In genomic region chr19:7140856-7141421, GRCm38 (mm10) we compare ENCODE assay signal across 13 mouse cellular contexts. TPM values are rescaled to one million over a fixed set of nuclear protein-coding genes. Genes with fewer than 3 reads are reported as not detected.
DNase-seq lines count a peak whose midpoint lies in the region; ATAC-seq lines count a peak whose summit lies in the region.
"Had no signal": no experiment of that assay in that cellular context is flagged by ENCODE, and none has a peak within 500 bp of the region (broad histone marks: within the 10 kb centered on the region; RNA-seq: fewer than 3 reads in every experiment).

No protein-coding gene starts in this region.

- peak overlapping the region; percentile 29; the same call in 1 of the 2 replicates for H3K9ac ChIP-seq in forebrain, embryonic 14.5 days (ENCODE audit: low read length)
- peak overlapping the region; percentile 3; the same call in 1 of the 2 replicates for H3K9ac ChIP-seq in midbrain, embryonic 12.5 days (replicated peaks)
- H3K9ac ChIP-seq: limb, embryonic 13.5 days had no signal

- H3K4me2 ChIP-seq in forebrain, embryonic 14.5 days (ENCODE audit: low read length), result no peak overlapping the region
- peak overlapping the region; percentile 1; the same call in 1 of the 2 replicates for H3K4me2 ChIP-seq in midbrain, embryonic 12.5 days (replicated peaks)
- H3K4me2 ChIP-seq: limb, embryonic 13.5 days had no signal

- peaks cover 62% of the 10 kb centered on the region for H3K4me1 ChIP-seq in heart, embryonic 10.5 days
- peaks cover 69% of the 10 kb centered on the region for H3K4me1 ChIP-seq in forebrain, embryonic 14.5 days (ENCODE audit: control insufficient read depth, insufficient read depth, low read length)
- peaks cover 84% of the 10 kb centered on the region for H3K4me1 ChIP-seq in midbrain, embryonic 12.5 days

- peak overlapping the region; percentile 42; the same call in 1 of the 2 replicates for H3K27ac ChIP-seq in heart, embryonic 10.5 days
- peak overlapping the region; percentile 81 for H3K27ac ChIP-seq in forebrain, embryonic 14.5 days (ENCODE audit: low read depth, low read length)
- peak overlapping the region; percentile 78 for H3K27ac ChIP-seq in midbrain, embryonic 12.5 days (replicated peaks)
- H3K27ac ChIP-seq: kidney, postnatal 0 days had no signal

- no peaks in the 10 kb centered on the region for H3K9me3 ChIP-seq in heart, embryonic 10.5 days
- H3K9me3 ChIP-seq in forebrain, embryonic 14.5 days (replicated peaks; ENCODE audit: control insufficient read depth, low read length), result no peaks in the 10 kb centered on the region
- no peaks in the 10 kb centered on the region for H3K9me3 ChIP-seq in midbrain, embryonic 12.5 days
- H3K9me3 ChIP-seq: limb, embryonic 13.5 days had no signal

- no peaks in the 10 kb centered on the region for H3K36me3 ChIP-seq in heart, embryonic 10.5 days
- H3K36me3 ChIP-seq in forebrain, embryonic 14.5 days (ENCODE audit: control insufficient read depth, insufficient read depth, low read length), result no peaks in the 10 kb centered on the region
- H3K36me3 ChIP-seq in midbrain, embryonic 12.5 days, result no peaks in the 10 kb centered on the region
- H3K36me3 ChIP-seq: limb, embryonic 13.5 days had no signal

- WGBS in heart, embryonic 10.5 days, result 55% methylated on average over 12 of the region's 12 CpGs
- WGBS in forebrain, embryonic 14.5 days, result 19% methylated on average over 12 of the region's 12 CpGs
- 34% methylated on average over 12 of the region's 12 CpGs for WGBS in midbrain, embryonic 12.5 days

- no peak for DNase-seq in heart, embryonic 10.5 days (ENCODE audit: low spot score)
- DNase-seq in heart, adult 8-10 months (ENCODE audit: low spot score), result no peak
- DNase-seq in brain, adult 2 months (ENCODE audit: low read depth, low spot score), result peak; percentile 70
- peak; percentile 61 for DNase-seq in forebrain, embryonic 14.5 days (ENCODE audit: low spot score)
- DNase-seq in urinary bladder, adult 18-20 months (ENCODE audit: low spot score in 2 of 2), result no peak
- DNase-seq in cerebellum, postnatal 25 days, result no peak
- no peak for DNase-seq in lung, adult 18-20 months
- DNase-seq: B cell, adult 2 months; lung, postnatal 10 days had no signal

- ATAC-seq in forebrain, embryonic 14.5 days, result peak; percentile 38; the same call in 1 of the 2 replicates
- ATAC-seq in midbrain, embryonic 12.5 days (ENCODE audit: low FRiP score, low read depth), result peak; percentile 25; the same call in 1 of the 2 replicates
- ATAC-seq: Patski had no signal

- H3K27me3 ChIP-seq in heart, embryonic 10.5 days (ENCODE audit: insufficient read depth, poor library complexity, severe bottlenecking), result peaks cover 83% of the 10 kb centered on the region
- 0 out of 2 replicates have a peak, but pooled peaks cover 3% of the 10 kb centered on the region for H3K27me3 ChIP-seq in forebrain, embryonic 14.5 days (replicated peaks; ENCODE audit: control insufficient read depth, insufficient read depth, low read length)
- H3K27me3 ChIP-seq in midbrain, embryonic 12.5 days, result peaks cover 54% of the 10 kb centered on the region
- H3K27me3 ChIP-seq: Patski had no signal

- H3K4me3 ChIP-seq in heart, embryonic 10.5 days, result no peak overlapping the region
- no peak overlapping the region for H3K4me3 ChIP-seq in forebrain, embryonic 14.5 days (ENCODE audit: low read depth, low read length)
- no peak overlapping the region for H3K4me3 ChIP-seq in midbrain, embryonic 12.5 days
- H3K4me3 ChIP-seq: limb, embryonic 13.5 days had no signal

RNA-seq across cellular contexts. Expression of gene Flrt1, which starts 35.4 kb away (rescaled TPM):
- polyA plus RNA-seq in heart, embryonic 10.5 days (2016; fragmentation: Nextera tagmentation; extraction: Ambion mirVana), result 0.53 and 1.0 TPM in 2 replicates
- total RNA-seq in heart, adult 8-10 months (2022), result 1 to 10 TPM in 3 of 4 experiments, under 1 TPM in 1; 0.92 to 2.0 (median 1.4) TPM
- 9.5 and 12.2 TPM in 2 replicates for polyA plus RNA-seq in forebrain, embryonic 14.5 days (2014; fragmentation: Nextera tagmentation; extraction: Ambion mirVana)
- 8.0 and 8.2 TPM in 2 replicates for polyA plus RNA-seq in midbrain, embryonic 12.5 days (2016; fragmentation: Nextera tagmentation; extraction: Ambion mirVana)

Comparison
In these comparisons a context has a peak if more than half of its experiments do, and no peak if none do; other contexts are left out.
1. DNase-seq: peak in brain, adult 2 months (single experiment) and forebrain, embryonic 14.5 days (single experiment); none in heart, embryonic 10.5 days (single experiment), heart, adult 8-10 months (single experiment), urinary bladder, adult 18-20 months (0 of 2), cerebellum, postnatal 25 days (0 of 2) and lung, adult 18-20 months (0 of 2).
2. Peak in every context shown above with its lines, with median percentiles within 50 percentile points of each other: H3K27ac ChIP-seq.